Mouse (Mus musculus): ENCODE results near the gene Tspan4. TPM values are rescaled to one million over a fixed set of nuclear protein-coding genes. Genes with fewer than 3 reads are reported as not detected.
A peak's percentile ranks its signal among the peaks of the same experiment; 100 is the strongest.

Gene Tspan4
- polyA plus RNA-seq, 1 experiment from 2014 or later: 18.0 TPM

GRCm38 (mm10) chr7:141525580-141525925 lies 50.5 kb downstream of the Tspan4 start:
- peak; percentile 67 for ATAC-seq
- H3K9me3 ChIP-seq (replicated peaks): no peaks in the 10 kb centered on the region
- peak overlapping the region; percentile 1; the same call in 1 of the 2 replicates for H3K27ac ChIP-seq
- H3K4me2 ChIP-seq: no peak overlapping the region
- no peaks in the 10 kb centered on the region for H3K4me1 ChIP-seq
- H3K36me3 ChIP-seq (ENCODE audit: poor library complexity, severe bottlenecking): peaks cover 52% of the 10 kb centered on the region
- H3K27me3 ChIP-seq: no peaks in the 10 kb centered on the region
- WGBS: 91% methylated on average over 4 of the region's 4 CpGs
- H3K9ac ChIP-seq: no peak overlapping the region
- no peak overlapping the region for H3K4me3 ChIP-seq

DNA sequence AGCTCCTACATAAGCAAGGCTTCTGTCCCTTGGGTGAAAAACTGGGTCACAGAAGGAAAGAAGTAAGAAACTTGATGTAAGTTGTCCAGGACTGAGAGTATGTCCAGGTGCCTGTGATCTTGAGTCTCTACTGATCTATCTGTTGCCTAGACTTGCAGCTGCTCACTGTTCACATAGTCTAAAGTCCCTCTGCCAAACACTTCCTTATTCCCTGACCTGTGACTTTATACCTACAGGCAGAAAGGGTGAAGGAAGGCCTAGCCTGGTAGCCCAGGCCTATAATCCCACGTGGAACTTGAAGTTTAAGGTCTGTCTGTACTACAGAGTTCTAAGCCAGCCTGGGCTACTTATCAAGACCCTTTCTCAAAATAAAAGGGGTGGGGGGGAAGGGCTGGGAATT lies 60.5 kb downstream of the Tspan4 start:
- H3K9me3 ChIP-seq (replicated peaks): no peaks in the 10 kb centered on the region
- no peak overlapping the region for H3K27ac ChIP-seq
- H3K9ac ChIP-seq: no peak overlapping the region
- peaks cover 5% of the 10 kb centered on the region; the same call in 1 of the 2 replicates for H3K36me3 ChIP-seq (ENCODE audit: poor library complexity, severe bottlenecking)
- H3K4me1 ChIP-seq: peaks cover 17% of the 10 kb centered on the region
- ATAC-seq: no peak
- H3K4me2 ChIP-seq: no peak overlapping the region
- no peak overlapping the region for H3K4me3 ChIP-seq
- no peaks in the 10 kb centered on the region for H3K27me3 ChIP-seq
- 77% methylated on average over 1 of the region's 1 CpGs for WGBS

DNA sequence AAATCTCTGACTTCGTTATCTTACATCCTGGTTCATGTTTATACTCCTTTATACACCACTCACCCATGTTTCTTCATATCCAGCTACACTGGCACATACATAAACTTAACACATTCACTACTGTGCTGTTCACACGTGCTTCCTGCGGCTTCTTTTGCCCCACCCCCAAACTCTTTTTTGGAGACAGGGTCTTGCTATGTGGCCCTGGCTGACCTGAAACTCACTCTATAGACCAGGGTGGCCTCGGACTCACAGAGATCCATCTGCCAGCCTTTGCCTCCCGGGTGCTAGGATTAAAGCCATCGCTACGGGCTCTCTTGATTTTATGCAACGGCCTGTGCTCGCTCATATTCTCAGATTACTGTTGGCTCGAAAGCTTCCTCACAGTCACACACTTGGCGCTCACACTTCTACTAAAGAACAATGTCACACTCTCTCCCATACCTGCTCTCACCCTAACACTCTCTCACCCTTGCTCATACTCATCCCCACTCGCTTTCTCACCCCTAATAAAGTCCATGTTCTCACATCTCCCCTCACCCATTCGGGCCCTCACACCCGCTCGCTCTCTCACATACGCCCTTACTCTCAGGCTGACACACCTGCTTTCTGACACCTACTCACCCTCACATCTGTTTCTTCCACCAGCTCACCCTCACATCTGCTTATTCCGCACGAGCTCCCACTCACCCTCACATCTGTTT lies 64.0 kb downstream of the Tspan4 start:
- Histone ChIP-seq H3K4me1 (peaks cover 20% of the 10 kb centered on the region), H3K4me3 (peak overlapping the region; percentile 75), H3K9me3 (replicated peaks) (no peaks in the 10 kb centered on the region), H3K9ac (peak overlapping the region; percentile 83), H3K27ac (peak overlapping the region; percentile 75), H3K4me2 (peak overlapping the region; percentile 69), H3K27me3 (peaks cover 2% of the 10 kb centered on the region; the same call in 1 of the 2 replicates), H3K36me3 (ENCODE audit: poor library complexity, severe bottlenecking) (no peaks in the 10 kb centered on the region)
- no peak; the same call in 1 of the 2 replicates for ATAC-seq
- 21% methylated on average over 18 of the region's 18 CpGs for WGBS

- peak within 1 kb of the TSS; percentile 83 for H3K9ac ChIP-seq
- no peaks in the 10 kb centered on the region for H3K36me3 ChIP-seq (ENCODE audit: poor library complexity, severe bottlenecking)
- no peaks in the 10 kb centered on the region for H3K9me3 ChIP-seq (replicated peaks)
- WGBS: under 1% methylated on average over 46 of the region's 46 CpGs
- peak within 1 kb of the TSS; percentile 75 for H3K4me3 ChIP-seq
- H3K27me3 ChIP-seq: peaks cover 2% of the 10 kb centered on the region; the same call in 1 of the 2 replicates
- ATAC-seq: peak; percentile 98
- peaks cover 20% of the 10 kb centered on the region for H3K4me1 ChIP-seq
- peak within 1 kb of the TSS; percentile 69 for H3K4me2 ChIP-seq
- H3K27ac ChIP-seq: peak within 1 kb of the TSS; percentile 75
Measured at GRCm38 (mm10) chr7:141539556-141540311, 64.7 kb downstream of the Tspan4 start, which contains the start of gene Chid1. Gene Chid1 (minus strand): TSS chr7:141539857.

DNA sequence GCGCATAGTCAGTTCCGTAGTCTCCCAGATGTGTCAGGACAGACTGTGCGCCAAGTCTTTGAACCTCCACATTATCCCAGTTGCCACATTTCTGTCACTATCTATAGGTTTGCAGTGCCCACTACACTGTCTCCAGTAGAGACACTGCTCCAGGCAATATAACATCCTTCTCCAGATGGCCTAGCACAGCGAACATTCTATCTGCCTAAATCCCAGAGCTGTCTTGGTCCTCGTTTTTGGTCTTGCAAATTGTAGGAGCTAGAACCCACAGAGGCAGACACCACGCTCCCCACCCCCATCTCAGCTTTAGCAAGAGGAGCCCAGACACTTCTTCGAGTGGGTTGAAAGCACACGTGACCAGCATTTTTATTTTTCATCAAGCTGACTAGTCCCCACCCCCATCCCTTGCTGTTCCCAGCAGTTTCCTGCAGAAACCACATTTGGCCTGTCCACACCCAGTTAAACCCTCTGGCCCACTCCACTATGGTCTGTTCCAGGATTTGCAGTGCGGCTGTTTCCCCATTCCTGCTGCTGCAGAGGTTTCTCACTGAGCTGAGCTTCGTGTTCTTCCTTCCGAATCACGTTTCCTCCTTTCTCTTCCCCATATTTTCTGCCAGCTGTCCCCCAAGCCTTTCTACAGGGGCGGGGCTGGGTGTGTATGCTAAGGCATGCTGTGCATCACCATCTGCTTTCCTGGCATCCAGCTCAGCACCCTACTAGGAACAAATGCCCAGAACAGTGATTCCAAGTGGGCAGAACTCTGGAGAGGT lies 65.5 kb downstream of the Tspan4 start:
- Histone ChIP-seq H3K4me3 (peak overlapping the region; percentile 75), H3K9me3 (replicated peaks) (no peaks in the 10 kb centered on the region), H3K27me3 (peaks cover 2% of the 10 kb centered on the region; the same call in 1 of the 2 replicates), H3K4me2 (peak overlapping the region; percentile 69), H3K27ac (peak overlapping the region; percentile 69), H3K9ac (peak overlapping the region; percentile 83), H3K4me1 (peaks cover 20% of the 10 kb centered on the region), H3K36me3 (ENCODE audit: poor library complexity, severe bottlenecking) (no peaks in the 10 kb centered on the region)
- ATAC-seq: peak; percentile 39; the same call in 1 of the 2 replicates
- 58% methylated on average over 13 of the region's 13 CpGs for WGBS

DNA sequence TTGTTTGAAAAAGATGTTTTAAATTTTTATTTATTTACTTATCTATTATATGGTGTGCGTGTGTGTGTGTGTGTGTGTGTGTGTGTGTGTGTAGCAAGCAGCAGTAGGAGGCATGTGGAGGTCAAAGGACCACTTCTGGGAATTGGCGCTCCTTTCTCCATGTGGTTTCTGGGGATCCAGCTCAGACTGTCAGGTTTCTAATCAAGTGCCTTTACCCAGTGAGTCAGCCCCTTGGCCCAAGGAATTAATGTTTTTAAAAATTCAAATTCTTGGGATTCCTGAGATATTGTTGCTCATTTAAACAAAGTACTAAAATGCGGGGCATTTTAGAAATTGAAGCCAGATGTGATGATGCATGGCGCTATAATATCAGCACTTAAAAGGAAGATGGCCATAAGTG lies 66.6 kb downstream of the Tspan4 start:
- 87% methylated on average over 4 of the region's 4 CpGs for WGBS
- H3K9ac ChIP-seq: no peak overlapping the region
- peaks cover 2% of the 10 kb centered on the region; the same call in 1 of the 2 replicates for H3K27me3 ChIP-seq
- H3K4me2 ChIP-seq: no peak overlapping the region
- peaks cover 20% of the 10 kb centered on the region for H3K4me1 ChIP-seq
- H3K36me3 ChIP-seq (ENCODE audit: poor library complexity, severe bottlenecking): no peaks in the 10 kb centered on the region
- no peaks in the 10 kb centered on the region for H3K9me3 ChIP-seq (replicated peaks)
- no peak overlapping the region for H3K27ac ChIP-seq
- no peak overlapping the region for H3K4me3 ChIP-seq
- no peak for ATAC-seq

- Histone ChIP-seq H3K4me3 (no peak overlapping the region), H3K36me3 (ENCODE audit: poor library complexity, severe bottlenecking) (no peaks in the 10 kb centered on the region), H3K27me3 (peaks cover 2% of the 10 kb centered on the region; the same call in 1 of the 2 replicates), H3K4me2 (no peak overlapping the region), H3K4me1 (peaks cover 20% of the 10 kb centered on the region), H3K9ac (no peak overlapping the region), H3K9me3 (replicated peaks) (no peaks in the 10 kb centered on the region), H3K27ac (no peak overlapping the region)
- no peak for ATAC-seq
- WGBS: 86% methylated on average over 2 of the region's 2 CpGs
Measured at GRCm38 (mm10) chr7:141542588-141542987, 67.5 kb downstream of the Tspan4 start.

Other genes starting within 250 kb of the Tspan4 start
- gene Phrf1, start 246.5 kb upstream of the Tspan4 start, polyA plus RNA-seq (2015; fragmentation: Nextera tagmentation; extraction: Ambion mirVana): 82.4 and 91.3 TPM in 2 replicates
- 1.0 and 1.1 TPM in 2 replicates for gene Irf7, start 208.8 kb upstream of the Tspan4 start, polyA plus RNA-seq (2015; fragmentation: Nextera tagmentation; extraction: Ambion mirVana)
- not detected in 2 replicates for gene Cdhr5, start 198.5 kb upstream of the Tspan4 start, polyA plus RNA-seq (2015; fragmentation: Nextera tagmentation; extraction: Ambion mirVana)
- 0.60 and 0.62 TPM in 2 replicates for gene Sct, start 196.1 kb upstream of the Tspan4 start, polyA plus RNA-seq (2015; fragmentation: Nextera tagmentation; extraction: Ambion mirVana)
- gene Drd4, start 183.2 kb upstream of the Tspan4 start, polyA plus RNA-seq (2015; fragmentation: Nextera tagmentation; extraction: Ambion mirVana): 0.55 and 0.70 TPM in 2 replicates
- gene Deaf1, start 147.6 kb upstream of the Tspan4 start, polyA plus RNA-seq (2015; fragmentation: Nextera tagmentation; extraction: Ambion mirVana): 88.1 and 105 TPM in 2 replicates
- 61.3 and 66.0 TPM in 2 replicates for gene Tmem80, start 147.5 kb upstream of the Tspan4 start, polyA plus RNA-seq (2015; fragmentation: Nextera tagmentation; extraction: Ambion mirVana)
- gene Eps8l2, start 136.4 kb upstream of the Tspan4 start, polyA plus RNA-seq (2015; fragmentation: Nextera tagmentation; extraction: Ambion mirVana): 0.43 and 0.64 TPM in 2 replicates
- gene Taldo1, start 83.0 kb upstream of the Tspan4 start, polyA plus RNA-seq (2015; fragmentation: Nextera tagmentation; extraction: Ambion mirVana): 386 and 415 TPM in 2 replicates
- 53.2 and 55.6 TPM in 2 replicates for gene Gatd1, start 61.1 kb upstream of the Tspan4 start, polyA plus RNA-seq (2015; fragmentation: Nextera tagmentation; extraction: Ambion mirVana)
- 27.3 and 27.5 TPM in 2 replicates for gene Cend1, start 45.7 kb upstream of the Tspan4 start, polyA plus RNA-seq (2015; fragmentation: Nextera tagmentation; extraction: Ambion mirVana)
- gene Slc25a22, start 37.3 kb upstream of the Tspan4 start, polyA plus RNA-seq (2015; fragmentation: Nextera tagmentation; extraction: Ambion mirVana): 58.2 and 65.1 TPM in 2 replicates
- 10.9 and 13.4 TPM in 2 replicates for gene Pidd1, start 31.2 kb upstream of the Tspan4 start, polyA plus RNA-seq (2015; fragmentation: Nextera tagmentation; extraction: Ambion mirVana)
- 939 and 1,119 TPM in 2 replicates for gene Rplp2, start 27.9 kb upstream of the Tspan4 start, polyA plus RNA-seq (2015; fragmentation: Nextera tagmentation; extraction: Ambion mirVana)
- 19.5 and 21.0 TPM in 2 replicates for gene Pnpla2, start 20.0 kb upstream of the Tspan4 start, polyA plus RNA-seq (2015; fragmentation: Nextera tagmentation; extraction: Ambion mirVana)
- 3.2 and 6.0 TPM in 2 replicates for gene Cracr2b, start 14.1 kb upstream of the Tspan4 start, polyA plus RNA-seq (2015; fragmentation: Nextera tagmentation; extraction: Ambion mirVana)
- 12.0 and 14.3 TPM in 2 replicates for gene Cd151, start 7.8 kb upstream of the Tspan4 start, polyA plus RNA-seq (2015; fragmentation: Nextera tagmentation; extraction: Ambion mirVana)
- 76.5 and 89.5 TPM in 2 replicates for gene Polr2l, start 108 bp upstream of the Tspan4 start, polyA plus RNA-seq (2015; fragmentation: Nextera tagmentation; extraction: Ambion mirVana)
- 24.3 and 31.8 TPM in 2 replicates for gene Chid1, start 64.6 kb downstream of the Tspan4 start, polyA plus RNA-seq (2015; fragmentation: Nextera tagmentation; extraction: Ambion mirVana)
- gene Ap2a2, start 86.9 kb downstream of the Tspan4 start, polyA plus RNA-seq (2015; fragmentation: Nextera tagmentation; extraction: Ambion mirVana): 83.2 and 93.1 TPM in 2 replicates
- 0.10 and 0.25 TPM in 2 replicates for gene Muc6, start 180.1 kb downstream of the Tspan4 start, polyA plus RNA-seq (2015; fragmentation: Nextera tagmentation; extraction: Ambion mirVana)
- gene Muc2, start 215.1 kb downstream of the Tspan4 start, polyA plus RNA-seq (2015; fragmentation: Nextera tagmentation; extraction: Ambion mirVana): 0.11 and 0.21 TPM in 2 replicates

Measured in forebrain, embryonic 13.5 days (tissue).